Mouse (Mus musculus) lung, postnatal 0 days (tissue): ENCODE measurements at regions not wholly inside any gene's neighbourhood (a gene's known extent, or its start where the extent isn't known, plus 50 kb on each side); places are given as distances from the start of the nearest gene placed in this dataset.

Experiments used
- ATAC-seq: fragments of 200-750 bp; cut with Nextera tagmentation; 2 replicates; pipeline ENCODE4 v1.8.0; 2017; ENCODE audit warnings: moderate library complexity
- DNase-seq: peaks from one replicate; pipeline ENCODE4 v3.0.0-alpha.2; 2016; ENCODE audit warnings: low spot score
- H3K27ac ChIP-seq: fragments of 300-500 bp; sonication (generic); 2 replicates; pipeline ENCODE4 v1.5.1; 2014; ENCODE audit warnings: antibody characterized with exemption, mild to moderate bottlenecking, low read length, mixed read lengths
- H3K27me3 ChIP-seq: fragments of 300-500 bp; sonication (generic); replicated peaks from 2 replicates; pipeline ENCODE4 v1.6.1; 2014; ENCODE audit warnings: low read length, mixed read lengths; ENCODE audit not compliant: insufficient read depth
- H3K36me3 ChIP-seq: fragments of 300-500 bp; sonication (generic); 2 replicates; pipeline ENCODE4 v1.6.1; 2014; ENCODE audit warnings: low read length, mixed read lengths; ENCODE audit not compliant: insufficient read depth
- H3K4me1 ChIP-seq: fragments of 300-500 bp; sonication (generic); 2 replicates; pipeline ENCODE4 v1.6.1; 2014; ENCODE audit warnings: antibody characterized with exemption, low read depth, low read length, mixed read lengths; ENCODE audit not compliant: insufficient read depth
- H3K4me2 ChIP-seq: fragments of 300-500 bp; sonication (generic); replicated peaks from 2 replicates; pipeline ENCODE4 v1.6.1; 2014; ENCODE audit warnings: low read depth, mild to moderate bottlenecking, low read length, moderate library complexity, mixed read lengths
- H3K4me3 ChIP-seq: fragments of 300-500 bp; sonication (generic); 2 replicates; pipeline ENCODE4 v1.5.1; 2014; ENCODE audit warnings: low read depth, low read length
- H3K9ac ChIP-seq: fragments of 300-500 bp; sonication (generic); replicated peaks from 2 replicates; pipeline ENCODE4 v1.6.1; 2014; ENCODE audit warnings: low read depth, mild to moderate bottlenecking
- H3K9me3 ChIP-seq: fragments of 300-500 bp; sonication (generic); 2 replicates; pipeline ENCODE4 v1.6.1; 2016; ENCODE audit warnings: low read length, mixed read lengths
- CTCF ChIP-seq: IDR thresholded peaks from 2 replicates; pipeline ENCODE4 v1.5.1; 2016; ENCODE audit warnings: antibody characterized with exemption, mild to moderate bottlenecking
- EP300 ChIP-seq: IDR thresholded peaks from 2 replicates; pipeline ENCODE4 v1.6.1; 2016; ENCODE audit warnings: antibody characterized with exemption, mild to moderate bottlenecking, control low read depth
- WGBS: fragments of 180-500 bp; shearing (Covaris S2); extraction: QIAGEN DNeasy Blood & Tissue Kit; methylation state at CpG from one replicate; pipeline ENCODE4 v1.1.7; 2014; 5-methylcytosine and 5-hydroxymethylcytosine counted together

GRCm38 (mm10) chr13:63951922-63952734 is 136.9 kb downstream of the Hsd17b3 start:
- no peak overlapping the region for H3K9ac ChIP-seq
- no peaks in the 10 kb centered on the region for H3K4me1 ChIP-seq
- H3K9me3 ChIP-seq: no peaks in the 10 kb centered on the region
- H3K4me3 ChIP-seq: no peak overlapping the region
- H3K4me2 ChIP-seq: no peak overlapping the region
- 51% methylated on average over 9 of the region's 9 CpGs for WGBS
- no peak overlapping the region for H3K27ac ChIP-seq
- H3K27me3 ChIP-seq: no peaks in the 10 kb centered on the region
- ATAC-seq: no peak
- TF ChIP-seq EP300 (no peak), CTCF (no peak)
- no peaks in the 10 kb centered on the region for H3K36me3 ChIP-seq
- DNase-seq: no peak

GRCm38 (mm10) chr13:63951136-63951535 is 136.1 kb downstream of the Ercc6l2 start:
- no peak for TF ChIP-seq EP300
- no peak for TF ChIP-seq CTCF
- H3K4me3 ChIP-seq: no peak overlapping the region
- no peak overlapping the region for H3K27ac ChIP-seq
- H3K4me1 ChIP-seq: no peaks in the 10 kb centered on the region
- no peak overlapping the region for H3K9ac ChIP-seq
- H3K4me2 ChIP-seq: no peak overlapping the region
- 53% methylated on average over 8 of the region's 8 CpGs for WGBS
- ATAC-seq (peak; percentile 6; the same call in 1 of the 2 replicates), DNase-seq (no peak)
- H3K27me3 ChIP-seq: no peaks in the 10 kb centered on the region
- H3K9me3 ChIP-seq: no peaks in the 10 kb centered on the region
- no peaks in the 10 kb centered on the region for H3K36me3 ChIP-seq
